Mouse (Mus musculus) right cerebral cortex, postnatal 4 days (tissue): Measurements from ENCODE around the gene Pipox.

ENCODE experiments used
- DNase-seq: peaks from one replicate; pipeline ENCODE4 v3.0.0-alpha.2; 2022

Gene Pipox

DNA sequence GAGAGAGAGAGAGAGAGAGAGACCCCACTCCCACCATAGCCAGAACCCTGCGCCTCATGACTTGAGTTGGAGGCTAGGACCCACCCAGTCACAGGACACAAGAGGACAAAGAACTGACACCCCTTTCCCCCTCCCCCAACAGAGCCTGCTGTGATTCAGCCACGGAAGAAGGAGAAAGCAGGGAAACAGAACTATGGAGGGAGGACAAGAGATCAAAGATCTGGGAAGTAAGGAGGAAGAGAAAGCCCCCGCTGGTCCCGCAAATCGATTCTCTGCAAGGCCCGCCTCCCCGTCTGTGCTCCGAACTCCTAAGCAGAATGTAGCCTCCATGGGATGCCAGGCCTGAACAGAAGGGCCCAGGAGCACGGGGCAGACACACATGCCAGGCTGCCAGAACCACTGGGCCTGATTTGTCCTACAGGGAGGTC, 12.9 kb upstream of the Pipox start:
- DNase-seq: peak; percentile 39

DNA sequence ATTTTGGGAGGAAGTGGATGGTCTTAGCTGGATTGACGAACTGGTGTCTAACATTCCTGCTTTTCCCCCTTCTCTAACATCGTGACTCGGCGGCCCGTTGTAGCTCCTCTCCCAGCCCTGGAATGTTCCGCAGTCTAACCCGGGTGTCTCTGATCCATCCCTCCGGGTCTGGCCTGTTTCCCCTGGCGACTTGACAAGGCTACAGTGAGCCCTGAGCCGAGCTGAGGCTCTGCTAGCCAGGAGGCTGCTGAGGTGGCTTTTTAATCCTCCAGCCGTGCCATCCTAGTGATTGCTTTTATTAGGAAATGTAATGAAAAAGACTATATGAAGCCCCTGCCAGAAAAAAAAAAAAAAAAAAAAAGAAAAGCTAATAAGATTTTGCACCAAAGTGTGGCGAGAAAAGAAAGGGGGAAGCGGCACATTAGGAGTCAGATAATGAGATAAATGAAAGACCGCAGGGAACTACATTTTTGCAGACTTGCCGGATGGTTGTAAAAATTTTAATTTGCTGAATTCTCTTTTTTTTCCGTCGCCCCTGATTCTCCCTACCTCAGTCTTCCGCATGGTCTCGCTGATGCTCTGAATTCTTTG, 12.3 kb upstream of the Pipox start:
- DNase-seq: peak; percentile 45

GRCm38 (mm10) chr11:77904707-77905106, 10.8 kb upstream of the Pipox start:
- DNase-seq: no peak

DNA sequence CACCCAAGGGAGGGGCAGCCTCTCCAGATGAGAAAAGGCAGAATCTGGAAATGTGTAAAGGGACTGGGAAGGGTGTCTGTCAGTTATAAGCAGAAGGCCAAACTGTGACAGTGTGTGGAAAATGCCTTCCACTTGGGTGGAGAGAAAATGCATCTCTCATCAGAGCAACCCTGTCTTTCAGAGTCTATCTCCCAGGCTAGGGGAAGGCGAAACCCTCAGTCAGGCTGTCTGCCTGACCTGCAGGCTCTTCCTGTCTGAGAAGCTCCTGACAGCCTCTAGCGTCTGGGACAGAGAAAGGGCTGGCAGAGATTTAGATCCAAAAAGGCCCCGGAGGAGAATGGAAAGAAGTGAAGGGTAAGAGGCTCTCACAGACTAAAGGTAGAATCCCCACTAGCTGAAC, 9.9 kb upstream of the Pipox start:
- DNase-seq: no peak

DNA sequence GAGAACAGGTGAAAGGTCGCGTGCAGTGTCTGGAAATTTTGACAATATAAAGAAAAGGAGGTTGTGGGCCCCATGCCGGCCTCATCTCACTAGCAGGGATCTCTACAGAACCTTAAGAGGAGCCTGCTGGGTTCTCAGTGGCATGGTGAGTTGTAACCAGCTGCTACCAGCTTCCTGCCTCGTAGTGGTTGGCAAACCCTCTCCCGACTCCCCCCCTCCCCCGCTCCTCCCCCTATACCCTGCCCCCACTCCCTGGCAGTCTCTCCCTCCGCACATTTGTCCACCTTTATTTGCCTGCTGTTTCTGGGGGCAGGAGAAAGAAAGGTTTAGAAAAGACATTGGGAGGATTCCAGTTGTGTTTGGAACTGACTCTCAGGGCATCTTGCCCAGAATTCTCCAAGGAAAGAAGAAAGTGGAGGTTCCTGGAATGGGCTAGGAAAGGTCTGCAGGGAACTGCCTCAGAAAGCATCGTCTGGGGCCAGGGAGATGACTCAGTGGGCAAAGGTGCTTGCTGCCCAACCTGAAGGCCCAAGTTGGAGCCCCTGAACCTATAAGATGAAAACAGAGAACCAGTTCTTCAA, 8.0 kb upstream of the Pipox start:
- DNase-seq: no peak

DNA sequence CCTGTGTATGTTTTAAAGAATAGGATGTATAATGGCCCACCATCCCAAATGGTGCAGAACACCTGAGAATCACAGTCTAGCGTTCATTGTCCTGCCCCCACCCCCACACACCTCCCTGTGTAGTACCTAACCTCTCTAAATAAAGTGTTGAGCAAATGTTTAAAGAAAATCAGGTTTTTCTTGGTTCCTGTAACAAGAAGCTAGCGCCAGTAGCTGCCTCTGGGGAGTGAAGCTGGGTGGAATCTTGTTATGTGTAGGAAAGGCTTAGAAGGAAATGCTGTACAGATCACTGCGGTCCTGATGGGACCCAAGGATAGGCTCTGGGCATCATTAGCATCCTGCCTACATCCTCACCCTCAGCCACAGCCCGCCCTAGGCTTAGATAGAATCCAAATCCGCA, 7.5 kb upstream of the Pipox start:
- DNase-seq: no peak

DNA sequence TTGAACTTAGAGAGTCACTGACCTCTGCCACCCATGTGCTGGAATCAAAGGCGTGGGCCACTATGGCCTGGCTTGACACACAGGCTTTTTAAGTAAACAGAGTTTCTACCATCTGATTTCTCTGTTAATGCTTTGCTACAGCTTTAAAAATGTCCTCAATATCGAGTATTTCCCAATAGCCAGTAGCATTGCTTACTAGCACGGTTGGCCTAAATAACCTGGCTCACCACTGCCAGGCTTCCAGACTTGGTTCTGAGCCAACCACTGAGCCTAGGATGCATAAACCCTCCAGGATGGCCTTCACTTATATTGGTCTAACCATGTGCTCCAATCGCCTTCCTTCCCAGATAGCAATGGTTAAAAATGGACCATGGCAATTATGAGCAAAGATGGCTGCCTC, 6.8 kb upstream of the Pipox start:
- DNase-seq: no peak

DNA sequence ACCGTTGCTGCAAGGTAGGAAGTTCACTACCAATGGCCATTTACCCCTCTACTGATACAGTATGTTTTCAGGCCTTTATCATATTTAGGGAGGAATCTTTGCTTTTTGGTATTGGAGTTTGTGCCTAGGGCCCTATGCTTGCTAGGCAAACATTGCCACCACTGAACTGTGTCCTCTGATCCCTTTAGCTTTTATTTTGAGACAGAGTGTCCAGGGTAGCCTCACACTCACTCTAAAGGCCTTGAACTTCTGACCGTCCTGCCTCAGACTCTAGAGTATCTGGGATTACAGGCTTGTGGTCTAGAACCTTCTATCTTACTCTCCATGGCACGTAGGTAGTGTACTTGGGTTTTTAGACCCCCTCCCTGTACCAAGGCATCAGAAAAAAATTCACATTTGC, 6.3 kb upstream of the Pipox start:
- DNase-seq: no peak

- peak; percentile 54 for DNase-seq
These were observed 3.2 kb upstream of the Pipox start for GRCm38 (mm10) chr11:77896820-77897805.

GRCm38 (mm10) chr11:77896480-77896819, 2.6 kb upstream of the Pipox start:
- DNase-seq: no peak

- DNase-seq: no peak
These were observed 2.1 kb upstream of the Pipox start for GRCm38 (mm10) chr11:77896011-77896410.

DNA sequence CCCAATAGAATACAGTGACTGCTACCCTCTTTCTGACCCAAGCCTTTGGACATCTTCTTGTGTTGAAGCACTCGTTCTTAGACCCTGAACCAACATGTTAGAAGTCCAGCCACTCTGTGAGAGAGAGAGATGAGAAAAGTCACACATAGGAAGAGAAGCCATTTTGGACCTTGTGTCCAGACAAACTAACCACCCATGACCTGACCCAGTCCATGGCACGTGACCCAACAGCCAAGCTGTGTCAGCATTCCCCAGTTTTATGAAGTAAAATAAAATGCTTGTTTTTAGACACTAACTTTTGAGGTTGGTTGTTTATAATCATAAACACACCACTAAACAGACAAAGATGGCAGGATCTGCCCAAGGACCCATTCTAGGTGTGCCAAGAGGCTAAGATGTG, 1.1 kb upstream of the Pipox start:
- no peak for DNase-seq

GRCm38 (mm10) chr11:77893283-77893682, 613 bp downstream of the Pipox start:
- no peak for DNase-seq

DNA sequence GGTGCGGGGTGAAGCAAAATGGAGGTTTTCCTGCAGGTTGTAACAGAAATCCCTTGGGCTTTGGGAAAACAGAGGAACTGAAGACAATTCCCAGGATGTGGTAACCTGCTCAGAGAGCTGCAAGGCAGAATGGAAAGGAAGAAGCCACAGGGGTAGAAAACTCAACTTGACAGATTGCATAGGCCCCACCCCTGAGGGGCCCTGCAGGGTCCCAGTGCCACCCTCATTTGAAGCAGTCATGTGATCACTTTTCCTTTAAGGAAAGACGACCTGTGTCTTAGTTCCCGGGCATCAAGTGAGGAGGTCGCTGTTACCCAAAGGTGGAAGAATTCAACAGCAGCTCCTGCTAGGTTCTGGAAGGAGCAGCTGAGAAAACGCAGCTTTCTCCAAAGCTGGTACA, 1.0 kb downstream of the Pipox start:
- DNase-seq: no peak

GRCm38 (mm10) chr11:77890648-77891258, 3.1 kb downstream of the Pipox start:
- no peak for DNase-seq

DNA sequence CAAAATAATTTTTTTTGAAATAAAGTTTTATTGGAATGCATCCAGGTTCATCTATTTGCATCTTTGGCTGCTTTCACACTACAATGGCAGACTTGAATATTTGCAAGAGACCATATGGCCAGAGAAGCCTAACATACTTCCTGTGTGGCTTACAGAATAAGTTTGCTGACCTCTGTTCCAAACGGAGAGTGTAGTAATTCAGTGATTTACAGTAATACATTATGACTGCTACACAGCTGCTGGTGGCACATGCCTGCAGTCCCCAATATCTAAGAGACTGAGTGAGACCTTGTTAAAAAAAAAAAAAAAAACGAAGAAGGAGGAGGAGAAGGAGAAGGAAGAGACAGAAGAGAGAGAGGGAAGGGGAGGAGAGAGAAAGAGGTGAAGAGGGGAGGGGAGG, 4.4 kb downstream of the Pipox start:
- no peak for DNase-seq

DNA sequence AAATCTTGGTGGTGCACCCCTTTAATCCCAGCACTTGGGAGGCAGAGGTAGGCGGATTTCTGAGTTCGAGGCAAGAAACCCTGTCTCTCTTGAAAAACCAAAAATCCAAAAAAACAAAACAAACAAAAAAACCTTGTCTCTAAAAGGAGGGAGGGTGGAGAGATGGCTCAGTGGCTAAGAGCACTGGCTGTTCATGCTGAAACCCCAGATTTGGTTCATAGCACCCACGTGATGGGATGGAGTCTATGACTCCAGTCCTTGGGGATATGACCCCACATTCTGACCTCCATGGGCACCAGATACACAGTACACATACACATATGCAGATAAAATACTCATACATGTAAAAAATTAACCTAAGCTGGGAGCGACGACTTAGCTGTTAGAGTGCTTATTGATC, 5.0 kb downstream of the Pipox start:
- DNase-seq: no peak

DNA sequence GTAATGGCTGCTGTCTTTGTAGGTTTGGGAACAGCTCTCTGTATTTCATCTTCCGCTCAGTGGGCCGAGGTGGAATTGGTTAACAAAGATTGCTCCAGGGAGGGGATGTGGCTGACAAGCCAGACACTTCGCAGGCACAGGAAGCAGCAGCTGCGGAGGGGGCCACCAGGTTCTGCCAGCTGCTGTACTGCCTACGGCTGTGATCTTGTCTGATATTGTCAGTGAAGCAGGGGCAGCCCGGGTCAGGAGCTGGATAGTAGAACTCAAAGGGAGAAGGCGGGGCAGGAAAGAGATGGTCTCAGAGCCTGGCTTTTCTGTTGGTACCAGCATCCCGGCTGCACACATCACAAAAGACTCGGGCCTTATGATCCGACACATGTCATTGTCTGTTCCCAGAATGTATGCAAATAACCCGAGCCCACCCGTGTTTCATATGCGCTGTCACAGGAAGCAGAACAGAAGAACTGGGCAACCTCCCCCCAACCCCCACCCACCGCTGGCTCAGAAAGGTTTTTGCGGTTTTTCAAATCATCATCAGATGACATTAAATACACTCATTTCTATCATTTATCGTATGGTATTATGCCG, 6.4 kb downstream of the Pipox start:
- no peak for DNase-seq

DNA sequence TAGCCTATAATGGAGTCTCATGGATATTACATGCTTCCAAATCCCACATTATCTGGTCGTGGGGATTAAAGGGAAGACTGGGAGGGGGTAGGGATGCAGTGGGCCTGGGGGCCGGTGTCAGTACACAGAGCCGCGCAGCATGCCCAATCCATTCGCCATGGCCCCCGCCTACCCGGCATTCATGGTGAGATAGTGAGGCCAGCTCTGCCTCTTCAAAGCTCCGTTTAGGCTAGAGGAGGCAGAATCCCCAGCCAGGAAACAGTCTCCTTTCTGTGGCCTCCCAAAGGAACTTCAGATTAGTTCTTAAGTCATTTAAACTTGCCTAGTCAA, 8.7 kb downstream of the Pipox start:
- DNase-seq: no peak

DNA sequence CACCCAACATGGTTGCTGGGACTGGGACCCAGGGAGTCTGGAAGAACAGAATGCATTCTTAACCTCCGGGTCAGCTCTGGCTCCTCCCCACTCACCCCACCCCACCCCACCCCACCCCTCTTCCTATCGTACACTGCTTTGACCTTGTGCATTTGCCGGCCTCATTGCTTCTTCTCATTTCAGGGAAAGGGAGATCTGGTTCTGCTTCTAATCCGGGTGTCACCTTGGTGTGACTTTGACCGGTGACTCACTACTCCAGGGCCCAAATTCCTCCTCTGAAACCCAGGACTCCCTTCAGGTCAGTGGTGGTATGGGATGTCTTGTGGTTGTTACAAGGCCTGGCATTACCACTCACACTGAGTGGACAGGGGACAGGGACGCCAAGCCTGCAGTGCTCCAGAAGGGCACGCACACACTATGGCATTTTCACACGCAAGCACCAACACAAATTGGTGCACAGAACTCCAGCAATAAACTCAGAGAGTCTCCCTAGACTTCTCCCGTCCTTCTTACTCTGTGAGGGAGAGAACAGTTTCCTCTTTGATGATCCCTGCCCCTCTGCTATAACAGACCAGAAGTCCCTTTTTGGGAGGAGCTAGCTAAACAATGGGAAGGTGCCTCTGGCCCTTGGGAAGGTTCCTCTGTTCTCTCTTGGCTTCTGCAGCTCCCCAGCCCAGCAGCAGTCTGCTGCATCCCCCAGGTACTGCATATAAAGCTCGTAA, 9.2 kb downstream of the Pipox start:
- no peak for DNase-seq

GRCm38 (mm10) chr11:77876760-77877148, 17.1 kb downstream of the Pipox start:
- DNase-seq: no peak

- DNase-seq: no peak
These were observed 17.8 kb downstream of the Pipox start for GRCm38 (mm10) chr11:77875847-77876759.
